Comparison of ENCODE assay signal across 13 mouse cellular contexts in genomic region chr1:171774266-171774665, GRCm38 (mm10).
"Had no signal": no experiment of that assay in that cellular context is flagged by ENCODE, and none has a peak within 500 bp of the region (broad histone marks: within the 10 kb centered on the region; RNA-seq: fewer than 3 reads in every experiment).

No protein-coding gene starts in this region.

- DNase-seq: retina, postnatal 1 day; right cerebral cortex, adult 18-20 months; right cerebral cortex, postnatal 25 days; spleen, adult 18-20 months; thymus, adult 18-20 months; thymus, adult 2 months; thymus, postnatal 14 days; thymus, postnatal 25 days; thymus, postnatal 36 days; thymus, postnatal 4 days had no signal

- H3K36me3 ChIP-seq: neural tube, embryonic 15.5 days; stomach, embryonic 15.5 days had no signal

- H3K4me1 ChIP-seq: neural tube, embryonic 15.5 days; stomach, embryonic 15.5 days had no signal

- H3K9me3 ChIP-seq: neural tube, embryonic 15.5 days; stomach, embryonic 15.5 days had no signal

- H3K27me3 ChIP-seq: neural tube, embryonic 15.5 days; stomach, embryonic 15.5 days had no signal

- H3K4me3 ChIP-seq: neural tube, embryonic 15.5 days; stomach, embryonic 15.5 days had no signal

- H3K4me2 ChIP-seq: neural tube, embryonic 15.5 days; stomach, embryonic 15.5 days had no signal

- H3K27ac ChIP-seq: neural tube, embryonic 15.5 days; stomach, embryonic 15.5 days; stomach, postnatal 0 days had no signal

- H3K9ac ChIP-seq: neural tube, embryonic 15.5 days; stomach, embryonic 15.5 days had no signal
